Mouse (Mus musculus): ENCODE measurements around the gene Zfp955b. TPM values are rescaled to one million over a fixed set of nuclear protein-coding genes. Genes with fewer than 3 reads are reported as not detected.

The Zfp955b gene
- polyA plus RNA-seq, 1 experiment from 2014 or later, result 9.8 TPM

Other genes with a start within 250 kb of the Zfp955b start
- gene 4921501E09Rik, start 221.5 kb upstream of the Zfp955b start, polyA plus RNA-seq (2014; fragmentation: Nextera tagmentation; extraction: Ambion mirVana), result not detected in 2 replicates
- 10.7 and 14.1 TPM in 2 replicates for gene Zfp563, start 200.2 kb upstream of the Zfp955b start, polyA plus RNA-seq (2014; fragmentation: Nextera tagmentation; extraction: Ambion mirVana)
- not detected in 2 replicates for gene Morc2b, start 149.9 kb upstream of the Zfp955b start, polyA plus RNA-seq (2014; fragmentation: Nextera tagmentation; extraction: Ambion mirVana)
- gene Olfr55, start 121.1 kb upstream of the Zfp955b start, polyA plus RNA-seq (2014; fragmentation: Nextera tagmentation; extraction: Ambion mirVana), result not detected in 2 replicates
- not detected in 2 replicates for gene Olfr239, start 98.2 kb upstream of the Zfp955b start, polyA plus RNA-seq (2014; fragmentation: Nextera tagmentation; extraction: Ambion mirVana)
- 0.03 TPM in 1 of 2 replicates, not detected in the other for gene Olfr1564, start 67.9 kb upstream of the Zfp955b start, polyA plus RNA-seq (2014; fragmentation: Nextera tagmentation; extraction: Ambion mirVana)
- 20.5 and 21.2 TPM in 2 replicates for gene Zfp955a, start 34.4 kb upstream of the Zfp955b start, polyA plus RNA-seq (2014; fragmentation: Nextera tagmentation; extraction: Ambion mirVana)
- 0.01 and 0.06 TPM in 2 replicates for gene Olfr63, start 24.9 kb upstream of the Zfp955b start, polyA plus RNA-seq (2014; fragmentation: Nextera tagmentation; extraction: Ambion mirVana)
- 20.6 and 23.7 TPM in 2 replicates for gene Zfp81, start 69.3 kb downstream of the Zfp955b start, polyA plus RNA-seq (2014; fragmentation: Nextera tagmentation; extraction: Ambion mirVana)
- gene Zfp101, start 105.1 kb downstream of the Zfp955b start, polyA plus RNA-seq (2014; fragmentation: Nextera tagmentation; extraction: Ambion mirVana), result 22.8 and 23.7 TPM in 2 replicates
- gene Actl9, start 143.4 kb downstream of the Zfp955b start, polyA plus RNA-seq (2014; fragmentation: Nextera tagmentation; extraction: Ambion mirVana), result not detected in 2 replicates
- 22.7 and 25.9 TPM in 2 replicates for gene Adamts10, start 234.7 kb downstream of the Zfp955b start, polyA plus RNA-seq (2014; fragmentation: Nextera tagmentation; extraction: Ambion mirVana)